ENCODE assay signal across 11 mouse cellular contexts in genomic region chr11:108148491-108148890, GRCm38 (mm10).
DNase-seq lines count a peak whose midpoint lies in the region; ATAC-seq and TF ChIP-seq lines count a peak whose summit lies in the region.
"Had no signal": no experiment of that assay in that cellular context is flagged by ENCODE, and none has a peak within 500 bp of the region (broad histone marks: within the 10 kb centered on the region; RNA-seq: fewer than 3 reads in every experiment).

No protein-coding gene starts in this region.

- no peak for ATAC-seq in forebrain, embryonic 16.5 days
- no peak for ATAC-seq in forebrain, embryonic 14.5 days
- ATAC-seq in lung, embryonic 14.5 days (ENCODE audit: insufficient read depth), result 0 out of 2 replicates have a peak, but pooled peaks have one; percentile 13
- 0 out of 2 replicates have a peak, but pooled peaks have one; percentile 59 for ATAC-seq in embryonic facial prominence, embryonic 14.5 days (ENCODE audit: low read depth)
- peak; percentile 85 for ATAC-seq in megakaryocyte progenitor cell, adult 5-6 weeks (replicated peaks; ENCODE audit: poor library complexity)
- no peak for ATAC-seq in intestine, postnatal 0 days
- ATAC-seq: activated CD4-positive, CD25-positive, alpha-beta regulatory T cell, adult 4 months had no signal

- no peak overlapping the region for H3K4me2 ChIP-seq in forebrain, embryonic 16.5 days (ENCODE audit: low read length)
- H3K4me2 ChIP-seq in forebrain, embryonic 14.5 days (ENCODE audit: low read length), result no peak overlapping the region
- H3K4me2 ChIP-seq in lung, embryonic 14.5 days, result no peak overlapping the region
- H3K4me2 ChIP-seq in embryonic facial prominence, embryonic 14.5 days (ENCODE audit: low read depth, low read length), result no peak overlapping the region; the same call in 1 of the 2 replicates
- H3K4me2 ChIP-seq in intestine, postnatal 0 days (replicated peaks; ENCODE audit: low read depth), result no peak overlapping the region

- H3K4me3 ChIP-seq in forebrain, embryonic 16.5 days (replicated peaks; ENCODE audit: low read length), result no peak overlapping the region
- no peak overlapping the region for H3K4me3 ChIP-seq in forebrain, embryonic 14.5 days (ENCODE audit: low read depth, low read length)
- H3K4me3 ChIP-seq in lung, embryonic 14.5 days (ENCODE audit: low read depth, low read length), result no peak overlapping the region
- H3K4me3 ChIP-seq in embryonic facial prominence, embryonic 14.5 days (ENCODE audit: low read depth, low read length), result no peak overlapping the region
- H3K4me3 ChIP-seq in intestine, postnatal 0 days (ENCODE audit: low read depth, low read length), result no peak overlapping the region

- no peaks in the 10 kb centered on the region for H3K36me3 ChIP-seq in forebrain, embryonic 16.5 days (ENCODE audit: control insufficient read depth, insufficient read depth)
- no peaks in the 10 kb centered on the region for H3K36me3 ChIP-seq in forebrain, embryonic 14.5 days (ENCODE audit: control insufficient read depth, insufficient read depth, low read length)
- H3K36me3 ChIP-seq in lung, embryonic 14.5 days (ENCODE audit: insufficient read depth), result no peaks in the 10 kb centered on the region
- H3K36me3 ChIP-seq in embryonic facial prominence, embryonic 14.5 days (ENCODE audit: control insufficient read depth, insufficient read depth, low read length), result no peaks in the 10 kb centered on the region
- no peaks in the 10 kb centered on the region for H3K36me3 ChIP-seq in intestine, postnatal 0 days (ENCODE audit: control insufficient read depth, insufficient read depth)

- no peak for DNase-seq in forebrain, embryonic 14.5 days (ENCODE audit: low spot score)
- no peak for DNase-seq in lung, embryonic 14.5 days
- DNase-seq in lung, postnatal 10 days, result no peak
- DNase-seq in embryonic facial prominence, embryonic 14.5 days (ENCODE audit: low spot score), result peak; percentile 76
- DNase-seq in layer of hippocampus, adult 9-10 months (ENCODE audit: low spot score), result no peak
- DNase-seq: cerebellum, adult 9-10 months; kidney, postnatal 25 days had no signal

- H3K9ac ChIP-seq in forebrain, embryonic 16.5 days (replicated peaks; ENCODE audit: low read depth, low read length), result no peak overlapping the region
- H3K9ac ChIP-seq in forebrain, embryonic 14.5 days (ENCODE audit: low read length), result no peak overlapping the region
- H3K9ac ChIP-seq in lung, embryonic 14.5 days, result no peak overlapping the region
- no peak overlapping the region for H3K9ac ChIP-seq in embryonic facial prominence, embryonic 14.5 days (ENCODE audit: low read depth, low read length)
- H3K9ac ChIP-seq in intestine, postnatal 0 days (ENCODE audit: low read depth, low read length), result no peak overlapping the region

- H3K27me3 ChIP-seq in forebrain, embryonic 16.5 days (replicated peaks; ENCODE audit: control insufficient read depth, insufficient read depth, low read length), result no peaks in the 10 kb centered on the region
- H3K27me3 ChIP-seq in forebrain, embryonic 14.5 days (replicated peaks; ENCODE audit: control insufficient read depth, insufficient read depth, low read length), result no peaks in the 10 kb centered on the region
- H3K27me3 ChIP-seq in lung, embryonic 14.5 days (ENCODE audit: insufficient read depth, low read length), result no peaks in the 10 kb centered on the region
- no peaks in the 10 kb centered on the region for H3K27me3 ChIP-seq in embryonic facial prominence, embryonic 14.5 days (replicated peaks; ENCODE audit: control insufficient read depth, insufficient read depth, low read length)
- no peaks in the 10 kb centered on the region for H3K27me3 ChIP-seq in intestine, postnatal 0 days (replicated peaks; ENCODE audit: control insufficient read depth, insufficient read depth, low read length)

- no peaks in the 10 kb centered on the region for H3K9me3 ChIP-seq in forebrain, embryonic 16.5 days (ENCODE audit: control insufficient read depth, low read length)
- H3K9me3 ChIP-seq in forebrain, embryonic 14.5 days (replicated peaks; ENCODE audit: control insufficient read depth, low read length), result no peaks in the 10 kb centered on the region
- H3K9me3 ChIP-seq in lung, embryonic 14.5 days (ENCODE audit: low read depth, low read length), result no peaks in the 10 kb centered on the region
- no peaks in the 10 kb centered on the region for H3K9me3 ChIP-seq in embryonic facial prominence, embryonic 14.5 days (ENCODE audit: control insufficient read depth, low read length)
- no peaks in the 10 kb centered on the region for H3K9me3 ChIP-seq in intestine, postnatal 0 days (ENCODE audit: control insufficient read depth)

- peaks cover 44% of the 10 kb centered on the region for H3K4me1 ChIP-seq in forebrain, embryonic 16.5 days (replicated peaks; ENCODE audit: control insufficient read depth, insufficient read depth, low read length)
- H3K4me1 ChIP-seq in forebrain, embryonic 14.5 days (ENCODE audit: control insufficient read depth, insufficient read depth, low read length), result peaks cover 41% of the 10 kb centered on the region
- peaks cover 15% of the 10 kb centered on the region for H3K4me1 ChIP-seq in lung, embryonic 14.5 days (ENCODE audit: insufficient read depth)
- peaks cover 47% of the 10 kb centered on the region for H3K4me1 ChIP-seq in embryonic facial prominence, embryonic 14.5 days (ENCODE audit: control insufficient read depth, insufficient read depth, low read length)
- H3K4me1 ChIP-seq in intestine, postnatal 0 days (replicated peaks; ENCODE audit: control insufficient read depth, insufficient read depth, low read length), result 0 out of 2 replicates have a peak, but pooled peaks cover 5% of the 10 kb centered on the region

- peak overlapping the region; percentile 31; the same call in 1 of the 2 replicates for H3K27ac ChIP-seq in forebrain, embryonic 16.5 days (ENCODE audit: low read length)
- no peak overlapping the region for H3K27ac ChIP-seq in forebrain, embryonic 14.5 days (ENCODE audit: low read depth, low read length)
- peak overlapping the region; percentile 28; the same call in 1 of the 2 replicates for H3K27ac ChIP-seq in lung, embryonic 14.5 days (ENCODE audit: low read depth)
- peak overlapping the region; percentile 63; the same call in 1 of the 2 replicates for H3K27ac ChIP-seq in embryonic facial prominence, embryonic 14.5 days (replicated peaks; ENCODE audit: low read depth, low read length)
- no peak overlapping the region for H3K27ac ChIP-seq in intestine, postnatal 0 days (ENCODE audit: low read depth, low read length)

- TF ChIP-seq CTCF in lung, embryonic 14.5 days (IDR thresholded peaks at IDR 0.05; ENCODE audit: low read depth), result no peak
- TF ChIP-seq CTCF in intestine, postnatal 0 days (IDR thresholded peaks at IDR 0.05; ENCODE audit: low read depth), result no peak

- 23% methylated on average over 4 of the region's 4 CpGs for WGBS in forebrain, embryonic 16.5 days
- 24% methylated on average over 4 of the region's 4 CpGs for WGBS in forebrain, embryonic 14.5 days
- WGBS in lung, embryonic 14.5 days, result 21% methylated on average over 4 of the region's 4 CpGs
- 28% methylated on average over 4 of the region's 4 CpGs for WGBS in embryonic facial prominence, embryonic 14.5 days
- WGBS in intestine, postnatal 0 days, result 49% methylated on average over 4 of the region's 4 CpGs

Comparison
In these comparisons a context has a peak if more than half of its experiments do, and no peak if none do; other contexts are left out.
1. H3K27ac ChIP-seq: peak in forebrain, embryonic 16.5 days (single experiment), lung, embryonic 14.5 days (single experiment) and embryonic facial prominence, embryonic 14.5 days (single experiment); none in forebrain, embryonic 14.5 days (single experiment) and intestine, postnatal 0 days (single experiment).
2. ATAC-seq: peak in lung, embryonic 14.5 days (single experiment), embryonic facial prominence, embryonic 14.5 days (single experiment) and megakaryocyte progenitor cell, adult 5-6 weeks (single experiment); none in forebrain, embryonic 16.5 days (single experiment), forebrain, embryonic 14.5 days (single experiment) and intestine, postnatal 0 days (single experiment).